Mouse (Mus musculus) granulocyte monocyte progenitor cell, adult 5-6 weeks (primary cell): ENCODE data around the gene Fetub. TPM values are rescaled to one million over a fixed set of nuclear protein-coding genes. Genes with fewer than 3 reads are reported as not detected.

Experiments used
- ATAC-seq: replicated peaks from 2 replicates; pipeline ENCODE4 v1.8.0; 2016; ENCODE audit warnings: mild to moderate bottlenecking, moderate TSS enrichment, inconsistent platforms; ENCODE audit not compliant: poor library complexity, severe bottlenecking
- total RNA-seq, 2 experiments: library from RNA; stranded (forward) in 1 of 2; stranded (reverse) in 1 of 2; fragments of 200-712, 200-1000 nt in 1 of 2; fragments of >200 nt in 1 of 2; fragmentation: Nextera tagmentation in 1 of 2; gene quantifications; 2 replicates each; pipeline ENCODE4 v1.2.3; 2014 to 2017

Gene Fetub
- total RNA-seq (2014; fragmentation: Nextera tagmentation): not detected in 2 replicates
- total RNA-seq (2017): not detected in 2 replicates

DNA sequence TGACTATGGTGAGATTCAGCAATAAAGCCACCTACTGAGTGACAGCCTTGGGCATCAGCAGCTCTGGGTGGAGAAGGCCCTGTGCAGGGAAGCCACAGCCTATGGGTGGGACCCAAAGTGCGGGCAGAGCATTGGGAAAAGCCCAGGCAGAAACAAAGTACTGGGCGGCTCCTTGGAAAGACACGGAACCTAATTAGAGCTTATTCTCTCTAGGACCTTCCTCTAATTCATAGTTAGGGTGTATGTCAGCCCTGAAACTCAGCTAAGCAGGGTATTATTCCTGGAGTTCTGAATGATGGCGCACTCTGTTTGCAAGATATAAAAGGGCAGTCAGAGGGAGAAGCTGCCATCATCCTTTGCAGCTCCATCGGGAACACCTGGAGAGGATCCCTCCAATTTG, at the start of gene Fetub:
TSS of gene Fetub (plus strand) at position 301 of the 400 bp plus-strand sequence.
- no peak for ATAC-seq

DNA sequence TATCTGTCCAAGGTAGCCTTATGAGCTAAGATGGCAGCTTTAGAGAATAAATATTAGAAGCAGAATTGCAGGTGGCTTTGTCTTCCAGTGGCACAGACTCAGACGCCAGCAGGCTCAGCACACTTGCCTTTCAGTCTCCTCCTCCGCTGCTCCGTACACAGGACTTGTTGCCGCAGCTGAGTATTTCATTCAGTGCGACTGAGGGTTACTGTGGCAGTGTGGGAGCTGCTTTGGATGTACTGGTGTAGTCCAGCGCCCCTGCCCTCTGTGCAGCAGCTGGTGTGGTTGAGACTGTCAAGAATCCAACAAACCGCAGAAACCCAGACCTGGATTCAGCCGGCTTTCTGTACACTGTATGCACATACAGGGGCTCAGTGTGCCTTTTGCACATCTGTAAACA, 45.7 kb upstream of the Fetub start:
- ATAC-seq: no peak

DNA sequence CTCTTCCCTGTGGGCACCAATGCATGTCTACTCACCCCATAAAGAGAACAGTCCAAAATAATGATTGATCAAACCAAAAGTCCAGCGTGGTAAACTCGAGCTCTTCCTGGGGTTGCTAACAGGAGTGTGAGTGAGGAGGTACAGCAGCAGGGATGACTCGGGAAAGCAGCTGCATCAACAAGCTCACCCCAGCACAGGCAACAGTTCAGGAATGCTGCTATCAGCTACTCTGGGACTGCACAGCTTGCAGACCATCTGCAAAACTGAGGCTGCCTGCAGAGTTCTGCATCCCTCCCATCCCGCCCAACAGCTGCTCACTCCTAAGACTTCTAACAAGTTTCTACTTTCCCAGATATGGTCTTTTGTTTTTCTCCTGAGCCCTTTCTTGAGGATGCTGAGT, 44.8 kb upstream of the Fetub start:
- ATAC-seq: no peak

DNA sequence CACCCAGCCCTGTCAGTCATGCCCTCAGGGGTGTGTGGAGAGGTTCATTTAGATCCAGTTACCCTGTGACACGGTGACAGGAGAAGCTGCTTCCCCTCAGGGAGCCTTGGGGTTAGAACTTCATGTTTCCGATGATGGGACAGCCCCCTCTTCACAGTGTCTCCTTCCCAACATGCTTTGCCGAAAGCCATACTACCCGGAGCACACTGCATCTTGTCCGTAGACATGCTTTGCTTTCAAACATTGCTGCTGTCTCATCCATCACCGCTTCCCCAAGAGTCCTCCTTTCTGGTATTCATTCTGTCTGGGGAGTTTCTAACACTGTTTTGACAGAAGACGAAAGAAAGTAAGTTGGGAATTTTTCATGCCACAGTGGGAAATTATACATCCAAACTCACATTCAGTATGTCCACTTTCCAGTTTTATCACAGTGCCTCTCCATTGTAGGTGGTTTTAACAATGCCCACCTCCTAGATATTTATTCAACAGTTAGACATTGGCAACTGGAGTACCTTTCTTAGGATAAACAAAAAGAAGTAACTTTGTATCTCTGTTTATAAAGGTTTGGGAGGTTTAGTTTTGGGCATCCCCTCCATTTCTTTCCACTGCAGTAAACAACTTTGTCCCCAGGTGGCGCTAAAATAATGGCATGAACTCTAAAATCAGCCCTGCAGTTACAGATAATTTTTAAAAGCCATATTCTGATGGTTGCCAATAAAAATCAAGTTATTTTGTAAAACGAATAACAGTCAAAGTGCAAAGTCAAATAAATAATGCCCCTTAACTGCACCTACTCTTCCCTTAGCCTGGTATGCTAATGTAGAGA, 41.7 kb upstream of the Fetub start:
- no peak for ATAC-seq

DNA sequence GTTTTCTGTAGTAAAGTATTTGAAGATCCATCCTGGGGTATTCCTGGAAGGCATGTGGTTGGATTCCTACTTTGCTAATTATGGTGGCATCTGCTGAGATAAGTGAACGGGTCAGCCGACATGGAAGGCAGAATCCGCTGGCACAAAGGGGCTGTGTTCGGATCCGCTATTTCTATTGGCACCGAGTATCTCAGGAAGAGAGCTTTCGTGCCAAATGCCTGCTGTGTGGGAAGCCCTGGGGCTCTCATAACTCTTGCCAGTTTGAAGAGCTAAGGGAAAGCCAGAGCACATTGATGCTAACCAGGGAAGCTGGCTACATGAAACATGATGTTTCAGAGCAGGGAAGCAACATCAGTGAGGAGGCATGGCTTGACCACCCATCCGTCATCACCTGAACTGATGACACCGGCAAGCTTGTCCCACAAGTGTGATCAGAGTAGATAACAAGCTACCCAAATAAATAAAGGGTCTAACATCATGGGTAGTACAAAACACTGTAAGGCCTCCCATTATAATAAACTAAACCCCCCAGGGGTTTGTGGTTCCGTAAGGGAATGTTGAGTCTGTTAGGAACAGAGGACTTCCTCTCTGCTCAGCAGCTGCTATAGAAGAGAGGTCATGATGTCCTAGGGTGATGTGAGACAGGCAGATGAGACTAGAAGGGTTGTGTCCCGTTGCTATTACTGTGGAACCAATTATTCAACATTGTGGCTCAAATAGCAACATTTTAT, 40.3 kb upstream of the Fetub start:
- no peak for ATAC-seq

DNA sequence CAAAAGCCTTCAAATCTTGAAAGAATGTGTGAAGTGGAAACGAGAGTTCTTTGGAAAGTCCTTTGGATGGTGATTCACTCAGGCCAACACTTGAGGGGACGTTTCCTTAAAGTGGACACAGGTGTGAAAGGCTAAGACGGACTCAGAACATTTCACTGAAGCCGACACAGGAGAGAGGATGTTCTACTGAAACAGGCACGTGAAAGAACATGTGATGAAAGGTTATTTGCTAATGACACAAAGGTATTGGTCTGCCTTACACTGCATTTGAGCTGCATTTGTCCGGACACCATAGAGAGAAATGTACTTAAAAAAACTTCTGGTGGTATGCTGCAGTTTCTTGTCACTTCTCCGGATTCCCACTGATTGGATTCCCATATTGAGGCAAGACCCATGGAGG, 39.4 kb upstream of the Fetub start:
- no peak for ATAC-seq

DNA sequence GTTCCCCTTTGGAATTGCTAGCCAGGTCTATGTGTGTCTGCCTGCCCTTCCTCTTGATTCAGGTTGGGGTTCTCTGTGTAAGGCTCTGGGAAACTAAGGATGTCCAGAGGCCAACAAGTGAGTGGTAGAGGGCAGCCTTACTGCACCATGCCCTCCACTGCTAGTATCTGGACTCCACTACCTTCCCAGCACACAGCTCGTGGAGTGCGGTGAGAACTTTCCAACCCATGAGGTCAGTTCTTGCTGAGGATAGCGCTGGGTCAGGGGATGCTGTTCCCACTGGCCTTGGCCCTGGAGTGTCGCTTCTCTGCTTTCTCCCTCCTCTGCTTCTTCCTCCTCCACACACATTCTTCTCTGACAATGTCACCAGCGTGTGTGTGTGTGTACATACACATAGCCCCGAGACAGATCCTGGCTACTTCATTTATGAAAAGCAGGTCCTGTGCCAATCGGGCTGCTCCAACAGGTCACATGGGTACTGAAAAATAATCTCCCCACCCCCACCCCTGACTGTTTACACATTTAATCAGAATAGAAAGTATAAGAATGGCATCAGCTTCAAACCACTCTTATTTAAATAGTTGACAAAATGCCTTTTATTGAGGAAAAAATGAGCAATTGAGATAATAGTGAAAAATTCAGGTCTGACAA, 38.1 kb upstream of the Fetub start:
- ATAC-seq: no peak

DNA sequence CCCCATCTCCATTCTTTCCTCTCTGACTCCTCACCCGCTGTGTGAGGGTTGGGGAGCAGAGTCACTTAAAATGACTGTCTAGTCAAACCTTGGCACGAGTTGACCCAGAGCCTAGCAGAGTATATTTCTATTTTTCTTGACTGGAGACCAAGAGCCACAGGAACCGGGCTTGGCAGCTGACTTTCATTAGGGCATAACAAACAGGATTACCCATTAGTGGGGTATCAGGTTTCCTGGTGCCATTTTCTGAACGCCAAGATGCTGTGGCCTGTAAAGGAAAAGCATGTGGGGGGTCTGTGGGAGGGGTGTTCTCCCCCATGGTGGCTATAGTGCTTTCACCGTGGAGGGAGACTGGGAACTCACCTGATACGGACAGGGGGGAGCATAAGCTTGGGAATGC, 37.2 kb upstream of the Fetub start:
- no peak for ATAC-seq

DNA sequence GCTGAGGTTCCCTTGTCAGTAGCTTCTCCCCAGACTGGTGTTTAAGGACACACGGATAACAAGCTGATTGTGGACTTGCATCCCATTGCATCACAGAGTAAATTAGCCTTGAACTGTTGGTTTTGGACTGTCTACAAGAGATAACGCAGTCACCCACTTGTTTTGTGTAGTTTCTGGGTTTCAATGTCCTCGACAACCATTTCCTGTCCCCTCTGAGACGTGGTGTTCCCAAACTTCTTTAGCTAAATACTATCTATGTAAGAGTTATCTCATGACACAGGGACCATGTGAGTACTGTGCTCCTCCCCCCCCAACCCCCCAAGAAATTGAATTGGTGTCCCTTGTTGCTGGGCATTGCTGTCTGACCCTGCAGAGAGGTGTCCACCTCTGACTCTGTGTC, 36.6 kb upstream of the Fetub start:
- ATAC-seq: no peak

DNA sequence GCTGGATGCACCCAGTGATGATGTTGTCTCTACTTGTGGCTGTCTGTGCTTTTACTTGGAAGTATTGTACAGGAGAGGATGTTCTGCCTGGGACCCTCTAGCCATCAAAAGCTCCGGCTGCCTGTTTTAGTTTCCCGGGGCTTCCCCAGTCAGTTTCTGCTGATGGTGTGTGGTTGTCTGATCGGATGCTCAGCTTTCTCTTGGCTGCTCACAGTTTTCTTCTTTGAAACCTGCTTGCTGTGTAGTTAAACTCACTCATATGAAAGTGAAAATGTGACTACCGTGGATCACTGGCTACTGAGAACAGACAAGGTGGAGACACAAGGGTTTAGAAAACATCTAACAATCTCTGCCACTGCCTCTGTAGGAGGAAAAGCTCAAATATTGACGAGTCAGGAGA, 34.7 kb upstream of the Fetub start:
- no peak for ATAC-seq

DNA sequence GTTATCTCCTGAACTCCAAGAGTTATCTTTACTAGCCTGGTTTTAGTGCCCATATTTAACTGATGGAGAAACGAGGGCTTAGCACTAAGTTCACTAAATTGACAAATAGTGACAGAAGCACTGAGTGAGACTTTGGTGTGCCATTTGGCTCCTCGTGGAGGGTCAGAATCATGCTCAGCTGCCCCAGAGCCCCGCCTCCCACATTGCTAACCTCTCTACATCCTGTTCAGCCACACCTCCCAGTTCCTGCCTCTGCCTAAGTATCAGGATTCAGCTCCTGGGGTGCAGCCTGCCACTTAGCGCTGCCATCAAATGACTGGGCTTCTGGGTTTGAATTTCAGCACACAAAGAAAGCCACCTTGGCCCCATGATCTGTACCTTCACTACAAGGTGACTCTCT, 32.8 kb upstream of the Fetub start:
- no peak for ATAC-seq

DNA sequence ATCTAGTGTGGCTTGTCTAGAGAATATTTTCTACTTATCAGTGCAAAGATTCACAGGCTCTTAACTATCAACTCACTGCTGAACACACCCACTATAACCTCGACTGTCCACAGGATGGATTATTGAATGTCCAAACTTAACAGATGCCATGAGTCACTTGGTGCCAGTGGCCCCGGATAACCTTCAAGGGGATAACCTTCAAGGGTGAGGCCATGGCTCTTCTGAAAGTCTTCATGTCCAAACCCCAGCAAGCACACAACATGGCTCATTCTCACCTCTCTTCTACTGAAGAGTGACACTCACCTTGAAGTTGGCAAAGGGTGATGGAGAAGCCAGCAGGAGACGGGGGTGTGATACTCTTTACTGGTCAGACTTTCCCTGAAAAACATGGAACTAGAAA, 31.4 kb upstream of the Fetub start:
- ATAC-seq: no peak

DNA sequence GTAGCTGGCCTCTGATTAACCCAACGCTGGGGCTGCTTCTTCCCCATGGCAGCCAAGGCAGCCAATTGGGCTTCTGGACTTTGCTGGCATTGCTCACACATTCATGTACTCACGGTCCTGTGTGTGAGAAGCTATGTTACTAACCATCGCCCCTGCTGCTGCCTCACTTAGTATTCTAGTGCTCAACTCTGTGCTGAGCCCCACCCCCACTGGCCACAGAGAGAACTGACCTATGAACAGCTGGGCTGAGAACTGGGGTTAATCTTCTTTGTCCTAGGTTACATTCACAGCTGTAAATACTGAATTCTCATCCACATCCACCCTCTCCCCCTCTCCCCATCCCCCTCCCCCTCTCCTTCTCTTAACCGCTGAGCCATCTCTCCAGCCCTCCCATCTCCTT, 29.3 kb upstream of the Fetub start:
- no peak for ATAC-seq

DNA sequence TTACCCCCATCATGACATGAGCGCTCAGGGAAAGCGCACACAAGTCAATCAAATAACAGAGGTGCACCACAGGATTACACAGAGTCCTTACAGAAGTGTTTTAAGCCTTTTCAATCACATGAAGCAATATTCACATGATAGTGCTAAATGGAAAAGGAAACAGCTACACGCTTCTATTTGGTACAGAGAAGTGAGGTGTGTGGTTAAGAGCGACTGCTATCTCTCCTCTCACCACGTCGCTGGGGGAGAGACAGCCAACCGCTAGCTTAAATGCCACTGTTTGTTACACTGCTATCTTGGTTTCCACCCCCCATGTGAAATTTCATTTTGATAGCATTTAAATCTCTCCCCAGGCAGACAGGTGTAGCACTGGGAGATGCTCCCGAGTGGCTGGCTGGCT, 28.4 kb upstream of the Fetub start:
- ATAC-seq: peak; percentile 25; the same call in 1 of the 2 replicates

DNA sequence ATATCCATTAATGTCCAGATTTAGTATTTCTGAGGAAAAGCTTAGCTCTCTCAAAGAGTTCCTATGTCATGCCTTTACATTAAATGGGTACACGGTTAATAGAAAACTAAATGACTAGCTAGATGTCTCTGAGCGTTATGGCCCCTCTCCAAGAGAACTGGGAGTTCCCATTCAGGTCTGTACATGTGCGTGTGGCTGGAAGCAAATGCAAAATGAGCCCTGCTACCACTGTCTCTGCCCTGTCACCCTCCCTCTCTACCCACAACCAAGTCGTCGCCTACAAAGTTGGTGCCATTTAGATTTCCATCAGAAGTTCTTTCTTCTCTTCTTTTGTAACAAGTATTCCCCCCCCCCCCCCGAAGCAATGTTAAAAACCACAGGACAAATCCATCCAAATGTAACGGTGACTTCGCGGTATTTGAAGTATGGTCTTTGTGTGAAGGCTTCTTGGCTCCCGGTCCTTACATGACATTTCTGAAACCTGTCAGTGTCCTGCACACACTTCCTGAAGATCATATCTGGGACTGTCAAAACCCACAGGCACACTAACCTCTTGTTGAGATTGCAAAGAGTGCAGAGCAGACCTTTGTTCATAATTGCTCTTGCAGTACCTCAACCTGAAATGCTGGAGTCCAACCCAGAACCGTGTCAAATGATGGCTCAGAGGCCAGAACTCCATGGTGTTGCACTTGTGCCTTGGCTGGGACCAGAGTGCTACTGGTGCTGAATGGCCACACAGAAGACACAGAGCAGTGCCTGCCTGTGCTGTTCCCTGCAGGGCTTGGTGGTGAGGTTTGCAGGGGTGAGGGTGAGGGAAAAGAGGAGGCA, 27.2 kb upstream of the Fetub start, which contains the start of gene Ahsg:
TSS of gene Ahsg (plus strand) at position 595 of the 828 bp plus-strand sequence.
- ATAC-seq: peak; percentile 20

DNA sequence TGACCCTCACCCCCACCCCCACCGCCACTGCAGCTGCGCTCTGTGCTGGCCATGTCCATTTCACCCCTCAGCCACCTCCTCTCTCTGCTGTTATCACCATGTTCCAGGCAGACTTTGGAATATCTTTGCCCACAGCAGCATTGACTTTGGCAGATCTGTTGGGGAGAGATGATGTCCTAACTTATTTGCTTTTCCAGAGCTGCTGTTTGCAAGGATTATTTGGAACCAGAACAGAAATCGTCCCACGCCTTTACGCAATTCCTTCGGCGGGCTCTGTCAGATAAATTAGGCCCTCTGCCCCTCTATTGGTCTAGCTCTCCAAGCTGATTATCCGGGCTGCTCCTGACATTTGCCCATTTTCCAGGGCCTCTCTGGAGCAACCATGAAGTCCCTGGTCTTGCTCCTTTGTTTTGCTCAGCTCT, 26.4 kb upstream of the Fetub start:
- no peak for ATAC-seq

DNA sequence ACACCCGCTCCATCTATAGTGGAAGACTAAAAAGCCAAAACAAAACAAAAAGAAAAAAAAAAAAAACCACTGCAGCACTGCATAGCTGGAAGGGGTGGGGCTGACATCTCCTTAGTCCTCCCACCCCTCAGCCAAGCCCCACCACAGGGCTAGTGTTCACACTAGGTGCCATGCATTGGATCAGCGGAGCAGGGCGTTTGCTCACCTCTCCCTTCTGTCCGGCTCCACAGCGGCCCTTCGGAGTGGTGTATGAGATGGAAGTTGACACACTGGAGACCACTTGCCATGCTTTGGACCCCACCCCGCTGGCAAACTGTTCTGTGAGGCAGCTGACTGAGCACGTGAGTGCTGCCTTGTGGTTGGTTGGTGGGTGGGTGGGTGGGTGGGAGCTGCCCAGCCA, 24.0 kb upstream of the Fetub start:
- ATAC-seq: no peak

DNA sequence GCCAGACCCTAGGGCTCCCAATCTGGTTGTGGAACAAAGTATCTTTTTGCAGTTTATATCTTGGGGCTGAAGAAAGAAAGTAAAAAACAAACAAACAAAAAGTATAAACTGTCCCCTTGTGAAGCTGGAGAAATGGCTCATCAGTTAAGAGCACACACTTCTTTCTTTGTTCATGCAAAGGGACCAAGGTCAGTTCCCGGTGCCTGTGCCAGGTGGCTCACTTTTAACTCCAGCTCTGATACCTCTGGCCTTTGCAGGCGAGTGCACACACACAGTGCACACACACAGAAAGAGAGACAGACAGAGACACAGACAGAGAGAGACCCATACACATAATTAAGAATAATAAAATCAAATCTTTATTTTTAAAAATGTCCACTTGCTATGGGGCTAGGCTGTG, 21.5 kb upstream of the Fetub start:
- no peak for ATAC-seq

DNA sequence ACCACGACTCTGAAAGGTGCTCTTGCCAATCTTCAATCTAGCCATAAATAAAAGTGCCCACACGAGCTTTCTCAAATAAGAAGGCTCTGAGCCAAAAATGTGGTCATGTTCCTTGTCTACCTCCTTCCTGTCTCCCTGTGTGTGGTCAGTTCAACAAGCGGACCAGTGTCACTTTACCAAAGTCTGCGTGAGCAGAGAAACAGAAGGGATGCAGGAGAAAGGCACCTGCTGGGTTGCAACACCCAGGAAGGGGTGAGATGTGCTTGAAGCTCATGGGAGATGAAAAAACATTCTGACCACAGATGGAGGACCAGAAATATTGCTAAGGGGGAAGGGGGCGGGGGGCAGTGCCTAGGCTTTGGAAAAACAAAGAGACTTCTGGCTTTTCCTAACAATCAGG, 18.8 kb upstream of the Fetub start:
- ATAC-seq: 0 out of 2 replicates have a peak, but pooled peaks have one; percentile 14

DNA sequence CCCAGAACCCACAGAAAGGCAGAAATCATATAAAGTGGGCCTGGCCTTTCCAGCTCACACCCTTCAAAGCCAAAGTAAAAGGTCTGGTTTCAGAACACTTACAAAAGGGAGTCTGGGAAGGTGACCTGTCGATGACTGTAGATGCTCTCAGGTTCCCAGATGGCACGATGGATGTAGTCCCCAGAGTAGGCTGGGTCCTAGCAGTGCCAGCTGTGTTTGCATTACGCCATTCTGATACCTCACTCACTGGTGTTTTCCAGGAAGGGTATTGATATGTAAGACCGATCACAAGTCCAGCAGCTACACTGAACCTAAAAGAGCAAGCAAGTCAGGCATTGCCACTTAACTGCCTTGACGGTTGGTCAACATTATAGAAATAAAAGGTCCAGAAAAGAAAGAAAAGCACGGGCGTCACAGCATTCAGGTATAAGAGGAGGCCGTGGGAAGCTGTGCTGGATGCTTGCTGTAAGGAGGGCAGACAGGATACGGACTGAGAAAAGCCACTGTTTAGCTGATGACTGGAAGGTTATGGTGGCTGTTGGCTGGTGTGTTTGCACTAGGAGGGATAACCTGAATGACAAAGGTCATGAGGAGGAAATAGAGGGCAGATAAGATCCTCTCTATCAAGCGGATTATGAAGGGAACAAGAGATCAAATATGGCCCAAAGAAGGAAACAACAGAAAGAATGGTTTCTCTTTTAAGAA, 18.1 kb upstream of the Fetub start:
- no peak for ATAC-seq
